Mouse (Mus musculus): ENCODE measurements around the gene P4ha2.

Gene P4ha2

DNA sequence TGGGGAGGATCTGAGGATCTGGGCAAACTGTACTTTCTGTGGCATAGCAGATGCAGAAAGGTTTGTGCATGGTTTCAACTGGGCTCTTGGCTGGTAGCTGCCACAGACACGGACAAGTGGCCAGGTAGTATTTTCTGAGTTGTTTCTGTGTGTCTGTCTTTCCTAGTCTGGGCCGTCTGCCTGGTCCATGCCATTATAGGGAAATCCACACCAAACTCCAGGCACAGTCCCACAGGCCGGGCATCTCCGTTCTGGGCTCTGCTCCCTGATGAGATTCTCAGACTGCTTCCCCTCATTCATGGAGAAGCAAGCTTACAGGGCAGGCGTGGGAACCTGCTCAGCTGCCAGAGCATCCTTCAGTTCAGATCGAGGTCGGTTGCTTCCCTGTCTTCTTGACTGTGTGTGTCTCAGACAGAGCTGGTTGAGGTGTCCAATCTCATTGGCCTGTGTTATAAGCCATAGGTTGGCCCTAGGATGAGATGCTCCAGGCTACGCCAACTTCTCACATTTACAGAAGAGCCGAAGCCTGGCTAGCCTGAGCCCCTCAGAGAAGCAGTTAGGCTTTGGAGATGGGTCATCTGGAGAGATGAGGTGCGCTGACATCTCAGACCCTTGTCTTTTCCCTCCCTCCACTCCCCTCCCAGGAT lies at the start of gene P4ha2:
P4ha2 (plus strand) TSS at position 51 of the 647 bp plus-strand sequence.
- no peak for DNase-seq (ENCODE audit: low read depth, low spot score)

DNA sequence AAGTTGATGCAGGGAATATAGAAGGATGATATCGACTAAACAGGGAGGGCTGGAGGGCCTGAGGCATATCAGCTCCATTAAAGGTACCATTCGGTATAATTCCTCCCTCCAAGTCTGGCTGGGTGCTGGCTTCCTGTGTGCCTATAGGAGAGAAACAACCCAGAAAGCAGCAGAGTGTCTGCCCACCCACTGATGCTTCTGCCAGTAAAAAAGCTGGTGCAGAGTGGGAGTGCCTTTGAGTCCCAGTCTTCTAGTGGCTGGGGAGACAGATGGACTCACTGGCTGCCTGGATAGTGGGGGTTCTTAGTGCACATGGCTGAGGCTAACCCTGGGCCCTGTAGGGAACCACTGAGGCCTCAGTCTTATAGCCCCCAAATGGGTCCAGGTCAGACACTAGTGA lies 49.7 kb upstream of the P4ha2 start:
- peak; percentile 79 for DNase-seq (ENCODE audit: low read depth, low spot score)

DNA sequence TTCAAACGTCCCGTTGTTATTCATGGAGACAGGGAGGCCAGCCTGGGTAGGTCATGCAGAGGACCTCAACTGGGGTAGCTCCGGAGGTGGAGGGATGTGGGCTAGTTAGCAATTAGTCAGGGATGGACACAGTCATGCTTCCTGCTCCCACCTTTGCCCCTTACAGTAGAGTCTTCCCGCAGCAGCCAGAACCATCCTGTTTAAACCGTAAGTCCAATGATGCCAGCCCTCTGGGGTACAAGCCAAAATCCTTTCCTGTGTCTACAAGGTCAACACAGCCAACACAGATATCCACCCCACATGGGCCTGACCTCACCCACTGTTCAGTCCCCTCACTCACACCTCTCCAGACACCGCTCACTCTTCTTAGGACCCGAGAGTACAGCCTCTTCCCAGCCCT lies 48.7 kb upstream of the P4ha2 start:
- DNase-seq (ENCODE audit: low read depth, low spot score) = no peak

DNA sequence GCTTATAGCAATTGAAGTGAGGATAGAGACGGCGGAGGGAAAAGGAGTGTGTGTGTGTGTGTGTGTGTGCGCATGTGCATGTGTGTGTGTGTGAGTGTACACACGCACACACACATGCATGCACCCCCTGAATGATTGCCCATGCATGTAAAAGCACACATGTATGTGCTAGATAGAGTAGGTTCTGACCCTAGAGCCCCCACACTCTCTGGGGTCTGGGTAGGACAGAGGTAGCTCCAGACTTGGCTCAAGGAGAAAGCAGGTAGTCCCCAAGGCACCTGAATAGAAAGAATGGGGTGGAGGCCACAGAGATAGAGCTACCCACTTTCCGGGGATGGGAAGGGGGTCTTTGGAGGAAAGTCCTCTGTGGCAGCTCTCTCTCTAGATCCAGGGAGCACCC lies 47.8 kb upstream of the P4ha2 start:
- no peak for DNase-seq (ENCODE audit: low read depth, low spot score)

DNA sequence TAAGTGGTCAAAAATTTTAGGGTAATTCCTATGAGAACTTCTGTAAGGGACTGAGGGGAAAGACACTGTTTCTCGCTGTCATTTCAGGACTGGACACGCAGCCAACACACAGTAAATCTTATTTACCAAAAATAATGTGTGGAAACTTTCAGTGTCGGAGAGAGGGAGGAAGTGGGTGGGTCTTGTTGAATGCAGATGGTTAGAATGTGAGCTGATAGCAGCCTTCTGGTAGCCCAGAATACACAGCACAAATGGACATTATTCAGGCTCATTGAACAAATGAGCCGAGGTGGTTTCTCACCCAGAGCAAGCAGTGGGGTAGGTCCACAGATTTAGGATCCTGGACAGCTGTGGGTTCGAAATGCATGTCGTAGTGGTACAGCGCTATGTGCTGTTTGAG lies 46.8 kb upstream of the P4ha2 start:
- DNase-seq (ENCODE audit: low read depth, low spot score) = no peak

DNA sequence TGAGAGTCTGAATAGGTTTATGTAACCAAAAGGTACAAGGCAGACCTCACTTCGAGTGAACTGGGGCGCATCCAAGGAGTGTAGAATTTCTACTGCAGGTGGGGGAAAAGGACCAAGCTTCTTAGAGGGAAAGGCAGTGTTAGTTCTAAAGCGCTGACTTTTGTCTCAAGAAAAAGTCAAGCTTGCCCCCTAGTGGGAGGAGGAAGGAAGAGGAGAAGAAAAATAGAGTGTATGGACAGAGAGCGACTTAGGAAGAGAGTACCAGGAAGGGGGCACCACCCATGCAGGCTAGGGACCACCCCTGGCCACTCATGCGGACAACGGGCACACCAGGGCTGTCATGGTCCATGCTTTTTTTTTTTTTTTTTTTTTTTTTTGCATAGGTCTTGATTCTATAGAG lies 45.6 kb upstream of the P4ha2 start:
- peak; percentile 53 for DNase-seq (ENCODE audit: low read depth, low spot score)

DNA sequence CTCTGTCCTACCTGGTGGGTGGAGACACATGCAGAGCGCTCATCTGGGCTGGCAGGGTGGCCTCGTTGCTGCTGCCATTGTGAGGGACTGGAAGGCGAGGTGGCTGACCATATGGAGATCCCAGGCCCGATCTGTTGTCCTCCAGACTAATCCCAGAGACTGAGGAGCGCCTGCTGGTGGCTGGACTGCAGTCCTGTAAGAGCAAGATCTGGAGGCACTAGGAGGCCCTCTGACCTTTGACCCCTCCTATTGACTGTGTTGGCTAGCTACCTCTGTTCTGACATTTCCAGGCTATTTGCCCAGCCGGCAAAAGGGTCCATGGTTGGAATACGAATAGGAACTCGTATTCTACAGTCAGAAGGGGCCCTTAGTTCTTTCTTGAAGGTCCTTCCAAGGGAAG lies 43.8 kb upstream of the P4ha2 start:
- no peak for DNase-seq (ENCODE audit: low read depth, low spot score)

DNA sequence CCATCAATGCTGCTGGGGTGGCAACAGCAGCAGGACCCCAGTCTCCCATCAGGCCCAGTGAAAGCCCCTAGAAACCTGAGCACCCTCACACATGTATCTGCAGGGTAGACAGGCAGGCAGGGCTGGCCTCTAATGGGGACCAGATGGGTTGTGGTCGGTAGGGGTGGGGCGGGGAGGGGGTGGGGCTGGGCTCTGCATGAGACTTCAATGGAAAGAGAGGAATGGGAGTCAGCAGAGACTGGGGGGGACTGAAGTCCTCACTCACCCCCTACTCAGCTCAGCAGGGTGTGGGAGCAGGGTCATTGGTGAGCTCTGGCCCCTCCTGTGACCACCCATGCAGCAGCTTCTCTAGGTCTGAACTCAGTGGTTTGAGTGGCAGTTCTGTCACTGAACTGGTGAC lies 42.5 kb upstream of the P4ha2 start:
- no peak for DNase-seq (ENCODE audit: low read depth, low spot score)

DNA sequence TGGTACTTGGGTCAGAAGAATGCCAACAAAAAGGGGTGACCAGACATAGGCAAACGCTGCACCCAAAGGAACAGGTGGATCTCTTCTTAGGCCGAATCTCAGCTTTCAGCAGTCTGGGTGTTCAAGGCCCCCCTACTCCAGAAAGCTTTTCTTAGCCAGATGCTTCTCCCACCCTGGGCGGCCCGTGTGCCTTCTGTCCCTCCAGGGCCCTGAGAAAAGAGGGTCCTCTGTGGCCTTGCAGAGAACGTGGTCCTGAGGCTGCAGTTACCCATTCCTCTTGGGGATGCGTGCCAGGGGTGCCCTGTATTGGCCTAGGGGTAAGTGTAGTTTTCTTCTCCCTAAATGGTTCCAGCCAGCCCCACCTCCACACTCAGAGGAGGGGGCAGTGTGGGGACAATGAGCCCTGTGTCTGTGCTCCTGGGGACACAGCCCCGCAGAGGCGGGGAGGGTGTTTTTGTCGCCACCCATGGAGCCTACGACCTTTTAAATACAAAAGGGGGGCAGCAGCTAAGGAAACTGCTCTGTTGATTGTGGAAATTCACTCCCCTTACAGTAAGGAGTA lies 41.8 kb upstream of the P4ha2 start:
- no peak for DNase-seq (ENCODE audit: low read depth, low spot score)

DNA sequence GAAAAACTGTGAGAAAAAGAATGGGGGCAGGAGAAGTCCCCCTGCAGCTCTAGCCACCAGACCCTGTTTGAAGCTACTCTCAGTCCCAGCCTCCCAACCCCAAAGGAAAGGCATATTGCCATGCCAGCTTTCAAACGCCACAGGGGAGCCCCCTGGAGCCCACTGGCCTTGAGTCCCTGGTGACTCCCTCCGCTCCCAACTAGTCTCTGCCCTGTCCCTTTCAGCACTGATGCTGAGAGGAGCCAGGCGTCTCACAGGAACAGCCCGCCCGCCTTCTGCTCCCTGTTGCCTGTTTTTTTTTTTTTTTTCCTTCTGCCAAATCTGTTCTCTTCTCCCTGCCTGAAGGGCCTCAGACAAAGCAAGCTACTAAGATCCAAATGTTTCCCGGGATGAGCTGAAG lies 41.3 kb upstream of the P4ha2 start:
- peak; percentile 26 for DNase-seq (ENCODE audit: low read depth, low spot score)

DNA sequence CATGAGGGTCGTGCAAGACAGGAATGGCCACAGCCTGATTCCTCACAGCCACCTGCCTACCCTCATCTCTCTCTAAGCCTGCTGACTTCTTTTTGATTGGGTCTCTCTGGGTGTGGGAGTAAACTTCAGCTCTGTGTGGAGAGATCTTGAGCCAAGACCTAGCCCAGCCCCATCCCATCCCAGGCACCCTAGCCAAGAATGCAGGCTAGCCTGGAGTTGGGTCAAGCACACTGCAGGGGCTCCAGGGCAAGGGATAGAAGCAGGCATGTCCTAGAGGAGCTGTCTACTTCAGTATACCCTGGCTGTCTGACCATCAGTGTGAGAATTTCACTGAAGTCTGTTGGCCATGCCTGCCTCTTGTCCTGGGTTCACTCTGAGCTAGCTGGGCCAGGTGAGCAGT lies 40.4 kb upstream of the P4ha2 start:
- no peak for DNase-seq (ENCODE audit: low read depth, low spot score)

DNA sequence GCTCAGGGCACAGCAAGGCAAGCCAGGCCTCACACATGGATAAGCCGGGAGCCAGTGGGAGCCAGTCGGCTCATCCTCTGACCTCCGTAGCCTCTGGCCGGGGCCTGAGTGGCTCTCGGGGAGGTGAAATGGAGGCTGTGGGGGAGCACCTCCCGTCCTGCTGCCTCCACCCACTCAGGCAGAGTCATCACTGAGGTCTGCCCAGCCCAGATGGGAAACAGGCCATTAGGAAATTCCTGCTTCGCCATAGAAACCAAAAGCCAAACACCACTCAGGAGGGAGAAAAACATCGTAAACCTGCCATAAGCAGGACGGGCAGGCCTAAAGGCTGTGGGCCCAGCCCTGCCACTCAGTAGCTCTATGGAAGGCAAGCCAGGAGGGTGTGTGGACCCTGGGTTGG lies 39.6 kb upstream of the P4ha2 start:
- no peak for DNase-seq (ENCODE audit: low read depth, low spot score)

DNA sequence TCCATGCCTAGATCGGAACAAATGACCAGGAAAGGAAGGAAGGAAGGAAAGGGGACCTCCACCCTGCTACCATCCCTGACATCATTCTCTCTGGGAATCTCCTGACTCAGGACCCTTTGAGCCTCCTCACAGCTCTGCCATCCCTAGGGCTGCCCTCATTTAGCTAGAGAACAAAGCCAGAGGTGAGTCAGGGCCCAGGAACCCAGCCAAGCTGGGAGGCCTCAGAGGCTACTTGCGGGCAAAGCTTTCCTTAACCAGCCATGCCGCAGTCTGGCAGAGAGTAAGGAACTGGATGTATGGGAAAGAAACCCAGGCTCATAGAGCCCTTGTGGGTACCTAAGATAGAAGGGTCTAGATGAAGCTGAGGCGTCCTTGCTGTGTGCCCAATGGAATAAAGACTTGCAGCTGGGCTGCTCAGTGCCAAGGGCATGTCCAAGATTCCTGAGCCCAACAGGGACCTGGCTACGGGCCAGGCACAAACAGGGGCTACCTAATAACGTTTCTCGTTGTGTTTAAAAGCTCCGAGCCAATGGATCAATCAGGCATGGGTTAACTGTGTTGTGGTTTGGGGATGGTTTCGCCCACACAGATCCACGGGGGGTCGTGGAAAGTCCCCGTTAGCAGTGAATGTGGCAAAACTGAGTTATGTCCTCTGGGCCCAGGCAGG lies 37.7 kb upstream of the P4ha2 start:
- no peak for DNase-seq (ENCODE audit: low read depth, low spot score)

DNA sequence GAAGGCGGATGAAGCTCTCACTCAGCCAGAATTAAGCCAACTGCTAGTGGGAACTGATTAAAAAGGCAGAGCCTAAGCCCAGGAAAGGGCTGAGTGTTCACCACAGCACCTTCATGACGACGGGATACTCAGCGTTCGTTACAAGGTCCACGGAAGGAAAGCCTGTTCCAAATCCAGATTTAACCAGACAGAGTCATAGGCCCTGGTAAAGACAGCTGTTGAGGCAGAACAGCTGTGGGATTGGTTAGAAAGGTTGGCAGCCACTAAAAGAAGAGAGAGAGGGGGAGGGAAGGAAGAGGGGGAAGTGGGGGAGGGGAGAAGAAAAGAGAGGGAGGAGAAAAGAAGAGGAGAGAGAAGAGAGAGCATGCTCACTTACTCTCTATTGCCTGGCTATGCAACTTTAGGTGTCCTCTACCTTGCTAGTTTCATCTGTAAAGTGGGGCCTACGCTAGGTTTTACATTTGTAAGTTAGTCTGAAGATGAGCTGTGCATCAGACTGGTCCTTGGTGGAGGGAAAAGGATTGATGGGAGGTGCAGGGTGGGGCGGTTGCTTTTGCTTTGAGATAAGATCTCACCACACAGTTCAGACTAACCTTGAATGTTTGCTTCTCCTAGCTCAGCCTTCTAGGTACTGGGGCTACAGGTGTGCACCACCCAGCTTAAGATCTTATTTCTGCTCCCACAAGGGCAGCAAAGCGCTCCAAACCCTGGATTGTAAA lies 37.0 kb upstream of the P4ha2 start:
- no peak for DNase-seq (ENCODE audit: low read depth, low spot score)

DNA sequence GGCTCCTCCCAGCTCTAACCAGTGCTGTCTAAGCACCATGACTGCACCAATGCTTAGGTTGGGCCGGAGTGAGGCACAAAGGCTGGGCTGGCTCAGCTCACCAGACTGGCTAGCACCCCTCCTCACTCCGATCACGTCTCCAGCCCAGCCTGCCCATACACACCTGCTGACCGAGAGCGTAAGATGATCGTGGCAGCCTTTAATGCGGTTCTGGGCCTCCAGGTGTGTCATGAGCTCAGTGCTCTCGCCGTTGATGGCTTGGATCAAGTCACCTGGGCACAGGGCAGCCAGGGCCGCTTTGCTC lies 36.5 kb upstream of the P4ha2 start:
- no peak for DNase-seq (ENCODE audit: low read depth, low spot score)

DNA sequence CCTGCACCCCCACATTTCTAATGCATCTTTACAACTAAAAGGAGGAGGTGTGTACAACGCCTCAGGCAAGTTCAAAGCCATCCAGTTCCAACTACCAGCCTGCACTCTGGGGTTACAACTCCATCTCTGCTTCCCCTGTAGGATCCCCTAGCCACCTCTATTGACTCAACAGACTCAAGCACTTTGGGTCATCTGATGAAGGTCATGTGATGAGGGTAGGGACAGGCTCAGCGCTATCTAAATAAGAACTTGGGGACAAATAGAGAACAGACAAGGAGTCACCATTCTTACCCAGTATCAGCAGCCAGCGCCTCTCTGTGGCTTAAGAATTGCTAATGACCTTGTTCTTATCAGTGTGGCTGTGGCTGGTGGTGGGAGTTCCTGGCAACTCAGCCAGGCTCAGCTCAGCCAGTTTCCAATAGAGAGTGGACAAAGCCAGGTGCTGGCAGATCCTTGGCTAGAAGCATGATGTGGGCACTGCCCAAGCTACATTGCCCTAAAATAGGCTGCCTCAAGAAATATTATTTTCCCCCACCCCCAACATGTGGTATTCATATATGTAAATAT lies 35.4 kb upstream of the P4ha2 start:
- no peak for DNase-seq (ENCODE audit: low read depth, low spot score)

DNA sequence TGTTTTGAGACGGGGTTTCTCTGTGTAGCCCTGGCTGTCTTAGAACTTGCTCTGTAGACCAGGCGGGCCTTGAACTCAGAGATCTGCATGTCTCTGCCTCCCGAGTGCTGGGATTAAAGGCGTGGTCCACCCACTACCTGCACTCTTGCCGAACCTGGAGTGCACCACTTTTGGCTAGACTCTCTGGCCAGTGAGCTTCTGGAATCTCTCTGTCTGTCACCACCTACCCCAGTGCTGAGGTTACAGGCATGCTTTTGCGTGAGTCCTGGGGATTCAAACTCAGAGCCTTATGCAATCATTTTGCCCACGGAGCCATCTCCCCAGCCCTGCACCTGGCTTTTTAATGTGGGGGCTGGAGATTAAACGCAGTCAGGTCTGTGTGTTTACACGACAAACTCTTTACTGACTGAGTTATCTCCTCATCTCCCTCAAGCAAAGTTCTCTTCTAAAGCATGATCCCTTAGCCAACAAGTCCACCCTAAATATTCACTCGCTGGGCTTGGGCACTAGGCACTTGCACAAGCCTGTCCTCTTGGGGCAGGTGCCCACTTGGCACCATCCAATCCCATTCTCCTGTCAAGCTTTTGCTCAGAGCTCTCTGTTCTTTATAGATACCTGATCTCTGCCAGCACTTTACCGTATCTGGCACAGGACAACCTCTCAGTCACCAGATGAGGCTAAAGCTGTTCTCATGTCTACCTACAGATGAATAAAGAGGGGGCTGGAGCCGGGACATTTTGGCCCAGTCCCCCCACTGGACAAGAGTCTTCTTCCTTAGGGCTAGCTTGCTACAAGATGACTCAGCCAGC lies 34.6 kb upstream of the P4ha2 start:
- DNase-seq (ENCODE audit: low read depth, low spot score) = no peak

DNA sequence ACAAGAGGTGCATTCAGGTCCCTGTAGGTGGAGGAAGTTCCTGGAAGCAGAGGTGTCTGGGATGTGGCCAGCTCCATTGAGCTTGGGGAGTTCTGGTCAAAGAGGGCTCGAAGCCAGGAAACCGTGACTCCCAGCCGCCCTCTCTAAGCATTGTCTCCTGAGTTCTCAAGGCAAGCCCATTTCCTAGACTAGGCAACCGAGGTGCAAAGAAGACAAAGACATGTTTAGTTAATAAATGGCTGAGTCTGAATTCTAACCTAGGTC lies 34.0 kb upstream of the P4ha2 start:
- DNase-seq (ENCODE audit: low read depth, low spot score) = no peak

DNA sequence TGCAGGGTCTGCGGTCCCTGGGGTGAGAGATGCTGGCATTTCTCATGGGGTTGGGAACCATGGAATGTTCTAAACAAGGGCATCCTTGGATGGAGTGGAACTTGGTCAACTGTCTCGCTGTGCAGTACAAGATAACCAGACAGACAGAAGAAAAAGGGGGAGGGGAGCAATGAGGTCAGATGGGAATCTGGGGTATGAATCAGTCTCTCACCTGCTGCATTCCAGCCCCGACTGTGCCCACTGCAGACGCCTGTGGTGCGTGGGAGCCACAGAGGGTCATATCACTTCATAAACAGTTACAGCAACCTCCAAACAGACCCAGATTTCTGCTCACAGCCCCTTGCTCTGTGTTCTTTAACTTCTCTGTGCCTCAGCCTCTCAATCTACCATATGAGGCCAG lies 33.5 kb upstream of the P4ha2 start:
- DNase-seq (ENCODE audit: low read depth, low spot score) = no peak

DNA sequence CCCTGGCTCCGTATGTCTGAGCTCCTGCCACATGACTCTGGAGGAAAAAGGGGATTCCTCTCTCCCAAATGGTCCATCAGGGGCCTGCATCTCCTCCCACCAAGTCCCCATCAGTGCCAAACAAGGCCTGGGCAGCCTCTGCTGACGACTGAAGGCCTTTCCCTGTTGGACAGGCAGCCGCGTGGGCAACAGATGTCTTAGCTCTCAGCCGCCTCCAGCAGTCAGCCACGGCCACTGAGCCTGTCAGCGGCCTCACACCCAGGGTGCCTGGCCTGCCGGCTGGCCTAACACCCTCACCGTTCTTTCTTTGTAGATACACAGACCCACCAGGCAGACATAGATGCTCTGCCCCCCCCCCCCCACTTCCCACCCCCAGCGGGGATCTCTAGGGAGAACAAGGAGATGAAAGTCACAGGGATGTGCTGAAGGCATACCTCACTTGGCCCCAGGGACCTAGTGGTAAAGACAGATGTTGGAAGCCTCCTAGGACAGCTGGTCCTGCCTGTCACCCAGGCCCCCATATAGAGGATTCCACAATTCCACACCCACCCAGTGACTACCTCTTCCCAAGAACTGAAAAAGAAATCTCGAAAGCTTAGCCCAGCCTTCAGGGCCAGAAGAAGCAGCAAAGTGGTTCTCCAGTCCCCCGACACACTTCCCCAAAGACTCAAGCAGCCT lies 32.4 kb upstream of the P4ha2 start:
- no peak for DNase-seq (ENCODE audit: low read depth, low spot score)

DNA sequence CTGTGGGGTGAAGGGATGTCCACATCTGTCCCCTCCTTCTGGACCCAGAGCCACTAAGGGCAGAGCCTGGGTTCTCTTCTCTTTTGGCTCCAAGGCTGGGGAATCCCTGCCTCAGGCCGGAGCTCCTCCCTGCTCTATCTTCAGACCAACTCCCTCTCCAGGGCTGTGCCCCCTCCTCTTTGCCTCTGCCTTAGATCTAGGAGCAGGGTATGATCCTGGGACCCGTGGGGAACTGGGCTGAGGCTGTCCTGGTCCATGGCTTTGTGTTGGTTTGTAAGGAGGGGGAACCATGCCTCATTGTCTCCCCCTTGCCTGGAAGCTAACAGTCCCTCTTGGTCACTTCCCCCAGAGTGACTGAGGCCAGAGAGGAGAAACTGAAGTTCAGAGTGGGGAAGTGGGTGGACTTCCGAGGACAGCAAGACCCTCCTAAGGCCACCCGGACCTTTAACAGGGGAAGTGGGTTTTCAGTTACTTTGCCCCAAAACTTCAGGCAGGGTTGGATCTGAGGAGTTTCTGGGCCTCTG lies 31.8 kb upstream of the P4ha2 start:
- no peak for DNase-seq (ENCODE audit: low read depth, low spot score)

All from telencephalon, adult 2 months (tissue).